In genomic region chr10:70173314-70173713, GRCm38 (mm10) we compare ENCODE assay signal across 9 mouse cellular contexts. TPM values are rescaled to one million over a fixed set of nuclear protein-coding genes. Genes with fewer than 3 reads are reported as not detected.
DNase-seq lines count a peak whose midpoint lies in the region; ATAC-seq and TF ChIP-seq lines count a peak whose summit lies in the region.
"Had no signal": no experiment of that assay in that cellular context is flagged by ENCODE, and none has a peak within 500 bp of the region (broad histone marks: within the 10 kb centered on the region; RNA-seq: fewer than 3 reads in every experiment).

No protein-coding gene starts in this region.

- no peak for TF ChIP-seq POLR2A in heart, adult 2 months (IDR thresholded peaks at IDR 0.05; ENCODE audit: insufficient read depth, low read depth, low read length)
- no peak for TF ChIP-seq POLR2A in embryonic fibroblast, embryonic 13.5 days (IDR thresholded peaks at IDR 0.05; ENCODE audit: low read depth, low read length)

- H3K79me2 ChIP-seq in heart, adult 2 months (replicated peaks; ENCODE audit: control insufficient read depth, insufficient read depth, low read length): no peaks in the 10 kb centered on the region

- ATAC-seq in heart, embryonic 11.5 days (replicated peaks; ENCODE audit: insufficient number of reproducible peaks, low FRiP score, low TSS enrichment): no peak
- ATAC-seq in CD4-positive, CD25-positive, alpha-beta regulatory T cell, adult 4 months: peak; percentile 64
- ATAC-seq in lung, embryonic 16.5 days (ENCODE audit: low read depth): peak; percentile 62; the same call in 1 of the 2 replicates

- peak; percentile 55 to 76 for DNase-seq in heart, adult 2 months
- DNase-seq in brain, adult 2 months (ENCODE audit: low read depth, low spot score): peak; percentile 69
- DNase-seq in kidney, adult 8-10 months: peak; percentile 62 to 82
- peak; percentile 55 to 84 for DNase-seq in spleen, postnatal 10 days (ENCODE audit: low spot score in 2 of 2)

- no peak overlapping the region for H3K4me2 ChIP-seq in heart, embryonic 11.5 days
- no peak overlapping the region for H3K4me2 ChIP-seq in lung, embryonic 16.5 days (ENCODE audit: low read depth, low read length)

- no peak overlapping the region for H3K9ac ChIP-seq in heart, adult 2 months (ENCODE audit: low read depth, low read length)
- no peak overlapping the region for H3K9ac ChIP-seq in heart, embryonic 11.5 days (ENCODE audit: low read depth, low read length)
- H3K9ac ChIP-seq in lung, embryonic 16.5 days (ENCODE audit: low read length): no peak overlapping the region

- H3K27me3 ChIP-seq in heart, adult 2 months (ENCODE audit: control insufficient read depth, insufficient read depth, low read length): no peaks in the 10 kb centered on the region
- no peaks in the 10 kb centered on the region for H3K27me3 ChIP-seq in heart, embryonic 11.5 days (ENCODE audit: control insufficient read depth, insufficient read depth, low read length)
- no peaks in the 10 kb centered on the region for H3K27me3 ChIP-seq in lung, embryonic 16.5 days (ENCODE audit: control insufficient read depth, insufficient read depth, low read depth, low read length)

- 53% methylated on average over 3 of the region's 3 CpGs for WGBS in heart, adult 2 months
- 48% methylated on average over 3 of the region's 3 CpGs for WGBS in heart, embryonic 11.5 days (ENCODE audit: insufficient replicate concordance)
- 53% methylated on average over 3 of the region's 3 CpGs for WGBS in lung, embryonic 16.5 days

- H3K4me3 ChIP-seq in heart, adult 2 months: no peak overlapping the region
- H3K4me3 ChIP-seq in heart, embryonic 11.5 days (ENCODE audit: low read depth, low read length): no peak overlapping the region
- H3K4me3 ChIP-seq in embryonic fibroblast, embryonic 13.5 days (ENCODE audit: insufficient read depth, low read length): no peak overlapping the region
- H3K4me3 ChIP-seq in lung, embryonic 16.5 days (ENCODE audit: low read length): no peak overlapping the region

- H3K9me3 ChIP-seq in heart, embryonic 11.5 days (replicated peaks; ENCODE audit: control insufficient read depth, low read length): no peaks in the 10 kb centered on the region
- H3K9me3 ChIP-seq in lung, embryonic 16.5 days (ENCODE audit: control insufficient read depth, low read length): no peaks in the 10 kb centered on the region

- intact Hi-C loops in heart, adult 2 months (cut with DNase I): loop anchor here (2.0 kb wide), 1 partner anchor 123 kb away; no protein-coding TSS in a partner anchor

- no peak overlapping the region for H3K27ac ChIP-seq in heart, adult 2 months
- no peak overlapping the region for H3K27ac ChIP-seq in heart, embryonic 11.5 days (ENCODE audit: low read depth, low read length)
- H3K27ac ChIP-seq in embryonic fibroblast, embryonic 13.5 days (ENCODE audit: insufficient read depth, low read length): no peak overlapping the region
- H3K27ac ChIP-seq in lung, embryonic 16.5 days (ENCODE audit: low read length): no peak overlapping the region

- TF ChIP-seq EP300 in heart, adult 2 months (IDR thresholded peaks at IDR 0.05; ENCODE audit: insufficient read depth, low read depth, low read length): no peak

- no peaks in the 10 kb centered on the region; the same call in 1 of the 2 replicates for H3K4me1 ChIP-seq in heart, adult 2 months (ENCODE audit: control insufficient read depth, insufficient read depth, low read length)
- peaks cover 16% of the 10 kb centered on the region for H3K4me1 ChIP-seq in heart, embryonic 11.5 days (ENCODE audit: control insufficient read depth, insufficient read depth, low read length)
- H3K4me1 ChIP-seq in embryonic fibroblast, embryonic 13.5 days (ENCODE audit: control insufficient read depth, insufficient read depth, low read length): no peaks in the 10 kb centered on the region
- no peaks in the 10 kb centered on the region; the same call in 1 of the 2 replicates for H3K4me1 ChIP-seq in lung, embryonic 16.5 days (replicated peaks; ENCODE audit: control insufficient read depth, insufficient read depth, low read length)

- H3K36me3 ChIP-seq in heart, adult 2 months (ENCODE audit: control insufficient read depth, insufficient read depth, low read length): no peaks in the 10 kb centered on the region
- H3K36me3 ChIP-seq in heart, embryonic 11.5 days (ENCODE audit: control insufficient read depth, insufficient read depth, low read length): peaks cover 16% of the 10 kb centered on the region
- H3K36me3 ChIP-seq in lung, embryonic 16.5 days (ENCODE audit: control insufficient read depth, insufficient read depth, low read length): peaks cover 19% of the 10 kb centered on the region; the same call in 1 of the 2 replicates

- peak; percentile 92 for TF ChIP-seq CTCF in heart, adult 2 months (IDR thresholded peaks at IDR 0.05)
- peak; percentile 69 for TF ChIP-seq CTCF in embryonic fibroblast, embryonic 13.5 days (IDR thresholded peaks at IDR 0.05; ENCODE audit: borderline replicate concordance, insufficient read depth, low read length)

RNA-seq across cellular contexts. Expression of gene Mrln, which starts 31.1 kb away (rescaled TPM):
- 1 to 10 TPM; 3.0 to 3.4 TPM for total RNA-seq in heart, adult 2 months (2021)
- polyA plus RNA-seq in heart, adult 2 months (2012; rRNA removed): 4.1 and 5.2 TPM in 2 replicates
- polyA plus RNA-seq in heart, embryonic 11.5 days (2014; fragmentation: Nextera tagmentation; extraction: Ambion mirVana): 0.49 and 0.77 TPM in 2 replicates
- polyA plus RNA-seq in CD4-positive, CD25-positive, alpha-beta regulatory T cell, adult 4 months (2017; shearing (Covaris generic)): not detected
- polyA plus RNA-seq in embryonic fibroblast, embryonic 13.5 days (2011; ENCODE audit: insufficient read length, low read depth, missing spikeins): not detected in 2 replicates
- 1.6 and 1.9 TPM in 2 replicates for polyA plus RNA-seq in lung, embryonic 16.5 days (2015; fragmentation: Nextera tagmentation; extraction: Ambion mirVana)
- total RNA-seq: left cerebral cortex, postnatal 10 days had no signal
